Mouse (Mus musculus) C2C12 (cell line): Measurements from ENCODE around the gene Ubl7.

Experiments used
- CTCF ChIP-seq: IDR thresholded peaks from one replicate; pipeline ENCODE4 v1.5.1; 2011; ENCODE audit not compliant: control insufficient read depth, insufficient read depth, insufficient read length
- MYOD1 ChIP-seq: IDR thresholded peaks from one replicate; pipeline ENCODE4 v1.6.1; 2011; ENCODE audit warnings: low read depth; ENCODE audit not compliant: control insufficient read depth, insufficient read length
- MYOG ChIP-seq: IDR thresholded peaks from one replicate; pipeline ENCODE4 v1.6.1; 2011; ENCODE audit not compliant: control insufficient read depth, insufficient read length; ENCODE audit errors: extremely low read depth
- USF1 ChIP-seq: IDR thresholded peaks from one replicate; pipeline ENCODE4 v1.6.1; 2011; ENCODE audit warnings: low read depth, mild to moderate bottlenecking, control low read depth, moderate library complexity

GRCm38 (mm10) chr9:57947381-57948030 lies 36.7 kb downstream of the Ubl7 start:
- TF ChIP-seq MYOG (no peak), CTCF (no peak), MYOD1 (no peak), USF1 (no peak)
